Mouse (Mus musculus) bone marrow, adult 2 months (tissue): ENCODE measurements around the gene Syt6. TPM values are rescaled to one million over a fixed set of nuclear protein-coding genes. Genes with fewer than 3 reads are reported as not detected.
A peak's percentile ranks its signal among the peaks of the same experiment; 100 is the strongest.

Experiments
- H3K27ac ChIP-seq: fragments of 200-500 bp; 2 replicates; pipeline ENCODE4 v1.5.1; 2012; ENCODE audit warnings: low read depth, mild to moderate bottlenecking, control low read depth, inconsistent platforms, low read length; ENCODE audit not compliant: control insufficient read depth, poor library complexity, insufficient read depth
- H3K4me1 ChIP-seq: fragments of 200-500 bp; 2 replicates; pipeline ENCODE4 v1.6.1; 2011; ENCODE audit warnings: low read length; ENCODE audit not compliant: control insufficient read depth, insufficient read depth
- H3K4me3 ChIP-seq: fragments of 200-500 bp; replicated peaks from 2 replicates; pipeline ENCODE3; 2011; ENCODE audit warnings: mild to moderate bottlenecking, low read depth, low read length, control low read depth; ENCODE audit not compliant: control insufficient read depth
- CTCF ChIP-seq: fragments of 200-500 bp; IDR thresholded peaks from 2 replicates; pipeline ENCODE4 v1.5.1; 2011; ENCODE audit warnings: low read length, control low read depth; ENCODE audit not compliant: control insufficient read depth, insufficient read depth
- POLR2A ChIP-seq: fragments of 200-500 bp; IDR thresholded peaks from 2 replicates; pipeline ENCODE4 v1.6.1; 2011; ENCODE audit warnings: low read depth, mild to moderate bottlenecking, control low read depth, low read length, borderline replicate concordance; ENCODE audit not compliant: control insufficient read depth
- WGBS: fragments of 180-500 bp; shearing (Covaris S2); methylation state at CpG from one replicate; pipeline ENCODE4 v1.1.7; 2018; 5-methylcytosine and 5-hydroxymethylcytosine counted together
- polyA plus RNA-seq: library from polyadenylated mRNA; stranded (reverse); fragments of >200 nt; gene quantifications from 2 replicates; pipeline ENCODE4 v1.2.4, GENCODE M21; 2011; ENCODE audit warnings: low replicate concordance; ENCODE audit not compliant: missing spikeins, insufficient read depth, insufficient read length

The Syt6 gene
- polyA plus RNA-seq, 1 experiment: 1.3 TPM

- H3K4me1 ChIP-seq: peaks cover 4% of the 10 kb centered on the region; the same call in 1 of the 2 replicates
- 86% methylated on average over 5 of the region's 5 CpGs for WGBS
Observed at GRCm38 (mm10) chr3:103592636-103593035, 17.6 kb downstream of the Syt6 start.

DNA sequence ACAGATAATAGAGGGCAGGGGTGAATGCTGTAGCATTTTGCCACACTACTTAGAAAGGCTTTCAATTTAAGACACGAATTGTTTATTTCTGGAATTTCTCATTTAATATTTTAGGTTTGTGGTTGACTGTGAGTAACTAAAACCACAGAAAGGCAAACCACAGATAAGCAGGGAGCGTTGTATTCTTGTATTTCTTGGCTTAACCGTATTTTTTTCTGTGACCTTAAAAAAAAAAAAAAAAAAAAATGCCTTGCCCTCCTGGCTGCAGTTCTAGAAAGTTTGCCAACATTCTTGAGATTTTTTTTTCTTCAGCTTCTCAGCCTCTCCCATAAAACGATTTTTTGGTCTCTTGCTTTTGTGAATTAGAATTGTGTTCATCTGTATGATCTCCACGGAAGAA lies 18.6 kb downstream of the Syt6 start:
- H3K4me1 ChIP-seq: peaks cover 8% of the 10 kb centered on the region
- H3K4me3 ChIP-seq: no peak overlapping the region
- no peak for TF ChIP-seq CTCF
- no peak for TF ChIP-seq POLR2A
- no peak overlapping the region for H3K27ac ChIP-seq
- 16% methylated on average over 5 of the region's 5 CpGs for WGBS

More at GRCm38 (mm10) chr3:103592636-103593035, 17.6 kb downstream of the Syt6 start:
- Histone ChIP-seq H3K4me3 (no peak overlapping the region), H3K27ac (no peak overlapping the region)
- TF ChIP-seq POLR2A (no peak), CTCF (no peak)

DNA sequence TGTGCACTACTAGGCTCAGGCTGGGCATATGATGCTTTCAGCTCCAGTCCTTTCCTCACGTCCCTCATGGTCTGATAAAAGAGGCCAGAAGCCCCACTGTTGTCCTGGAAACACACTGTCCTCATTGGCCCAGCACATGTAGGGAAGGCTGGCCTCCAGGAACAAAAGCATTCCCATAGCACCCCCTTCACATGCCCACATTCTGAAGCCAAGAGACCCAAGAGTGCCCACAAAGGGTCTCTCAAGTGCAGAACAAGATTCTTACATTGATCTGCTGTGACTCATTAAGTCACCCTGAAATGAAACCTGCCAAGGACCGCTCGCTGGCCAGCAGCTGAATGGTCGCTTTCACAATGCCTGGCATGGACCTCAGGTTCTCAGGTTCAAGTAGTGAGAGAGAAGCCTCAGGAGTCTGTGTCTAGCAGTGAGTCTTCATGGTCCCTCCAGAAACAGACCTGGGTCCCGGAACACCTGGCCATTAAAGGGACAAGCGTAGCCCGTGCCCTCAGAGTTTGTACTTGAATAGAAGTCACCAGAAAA lies 20.3 kb downstream of the Syt6 start:
- H3K4me3 ChIP-seq: no peak overlapping the region
- no peak overlapping the region for H3K27ac ChIP-seq
- WGBS: 80% methylated on average over 7 of the region's 7 CpGs
- TF ChIP-seq CTCF (no peak), POLR2A (no peak)
- peaks cover 8% of the 10 kb centered on the region for H3K4me1 ChIP-seq

DNA sequence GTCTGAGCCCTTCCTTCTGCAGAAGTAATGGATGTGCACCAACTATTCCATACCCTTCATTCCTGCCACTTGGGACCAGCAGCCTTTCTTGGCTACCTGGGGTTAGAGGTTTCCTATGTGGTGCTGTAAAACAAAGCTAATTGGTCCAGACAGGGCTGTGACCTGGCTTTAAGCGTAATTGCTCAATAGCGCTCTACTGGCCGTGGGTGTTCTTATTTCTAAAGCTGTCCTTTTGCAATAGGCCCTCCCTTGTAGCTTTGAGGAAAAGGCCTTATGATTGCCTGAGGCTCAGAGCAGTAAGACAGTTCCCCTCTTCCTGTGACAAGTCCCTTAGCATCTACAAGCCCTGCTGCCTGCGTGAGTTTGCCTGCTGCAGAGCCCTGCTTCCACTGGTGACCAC lies 22.6 kb downstream of the Syt6 start:
- H3K4me3 ChIP-seq: no peak overlapping the region
- WGBS: 44% methylated on average over 4 of the region's 4 CpGs
- TF ChIP-seq POLR2A (no peak), CTCF (no peak)
- peaks cover 8% of the 10 kb centered on the region for H3K4me1 ChIP-seq
- peak overlapping the region; percentile 29; the same call in 1 of the 2 replicates for H3K27ac ChIP-seq

- 61% methylated on average over 7 of the region's 7 CpGs for WGBS
- H3K4me1 ChIP-seq: peaks cover 6% of the 10 kb centered on the region
- no peak for TF ChIP-seq POLR2A
- TF ChIP-seq CTCF: no peak
- H3K4me3 ChIP-seq: no peak overlapping the region
- H3K27ac ChIP-seq: no peak overlapping the region
Observed at GRCm38 (mm10) chr3:103601011-103601410, 26.0 kb downstream of the Syt6 start.

GRCm38 (mm10) chr3:103601561-103601960 lies 26.5 kb downstream of the Syt6 start:
- TF ChIP-seq POLR2A (no peak), CTCF (no peak)
- Histone ChIP-seq H3K4me3 (no peak overlapping the region), H3K4me1 (peaks cover 6% of the 10 kb centered on the region), H3K27ac (no peak overlapping the region)
- WGBS: 66% methylated on average over 1 of the region's 1 CpGs

GRCm38 (mm10) chr3:103606045-103606597 lies 31.1 kb downstream of the Syt6 start:
- TF ChIP-seq POLR2A: no peak
- TF ChIP-seq CTCF: no peak
- WGBS: 81% methylated on average over 6 of the region's 6 CpGs
- Histone ChIP-seq H3K4me1 (no peaks in the 10 kb centered on the region), H3K4me3 (no peak overlapping the region), H3K27ac (no peak overlapping the region)

GRCm38 (mm10) chr3:103606660-103607595 lies 31.9 kb downstream of the Syt6 start:
- H3K4me3 ChIP-seq: no peak overlapping the region
- no peak overlapping the region for H3K27ac ChIP-seq
- H3K4me1 ChIP-seq: no peaks in the 10 kb centered on the region
- WGBS: 77% methylated on average over 13 of the region's 13 CpGs
- TF ChIP-seq CTCF: no peak
- TF ChIP-seq POLR2A: no peak
